Mouse (Mus musculus): ENCODE results near the gene Gm49630.
"Not testable (repeated sequence)": the region's sequence is repeated elsewhere in the genome, so short reads cannot be mapped to it uniquely, and the experiment has no call there.

Gm49630 gene

GRCm38 (mm10) chr17:7371879-7372278 is at the start of gene Gm49630:
Gene Gm49630 (minus strand): TSS chr17:7371979.
- DNase-seq (ENCODE audit: low spot score in 2 of 2) = not testable (repeated sequence)

GRCm38 (mm10) chr17:7420191-7420973 is 48.6 kb upstream of the Gm49630 start:
- DNase-seq (ENCODE audit: low spot score in 2 of 2) = not testable (repeated sequence)

- not testable (repeated sequence) for DNase-seq (ENCODE audit: low spot score in 2 of 2)
These were observed 43.0 kb upstream of the Gm49630 start for GRCm38 (mm10) chr17:7414601-7415310.

- not testable (repeated sequence) for DNase-seq (ENCODE audit: low spot score in 2 of 2)
These were observed 41.6 kb upstream of the Gm49630 start for GRCm38 (mm10) chr17:7413336-7413735.

- DNase-seq (ENCODE audit: low spot score in 2 of 2) = not testable (repeated sequence)
These were observed 28.0 kb upstream of the Gm49630 start for GRCm38 (mm10) chr17:7399770-7400169.

GRCm38 (mm10) chr17:7398198-7398847 is 26.5 kb upstream of the Gm49630 start:
- not testable (repeated sequence) for DNase-seq (ENCODE audit: low spot score in 2 of 2)

- not testable (repeated sequence) for DNase-seq (ENCODE audit: low spot score in 2 of 2)
These were observed 25.3 kb upstream of the Gm49630 start for GRCm38 (mm10) chr17:7397079-7397478.

GRCm38 (mm10) chr17:7396288-7396687 is 24.5 kb upstream of the Gm49630 start:
- DNase-seq (ENCODE audit: low spot score in 2 of 2) = not testable (repeated sequence)

GRCm38 (mm10) chr17:7395671-7396070 is 23.9 kb upstream of the Gm49630 start:
- not testable (repeated sequence) for DNase-seq (ENCODE audit: low spot score in 2 of 2)

GRCm38 (mm10) chr17:7395116-7395515 is 23.3 kb upstream of the Gm49630 start:
- DNase-seq (ENCODE audit: low spot score in 2 of 2) = not testable (repeated sequence)

- not testable (repeated sequence) for DNase-seq (ENCODE audit: low spot score in 2 of 2)
These were observed 18.1 kb upstream of the Gm49630 start for GRCm38 (mm10) chr17:7389898-7390297.

- not testable (repeated sequence) for DNase-seq (ENCODE audit: low spot score in 2 of 2)
These were observed 17.2 kb upstream of the Gm49630 start for GRCm38 (mm10) chr17:7388958-7389356.

- not testable (repeated sequence) for DNase-seq (ENCODE audit: low spot score in 2 of 2)
These were observed 16.7 kb upstream of the Gm49630 start for GRCm38 (mm10) chr17:7388341-7388957.

GRCm38 (mm10) chr17:7386016-7386415 is 14.2 kb upstream of the Gm49630 start:
- not testable (repeated sequence) for DNase-seq (ENCODE audit: low spot score in 2 of 2)

GRCm38 (mm10) chr17:7385364-7385763 is 13.6 kb upstream of the Gm49630 start, which contains the start of gene Unc93a2:
Gene Unc93a2 (minus strand): TSS chr17:7385464.
- DNase-seq (ENCODE audit: low spot score in 2 of 2) = not testable (repeated sequence)

GRCm38 (mm10) chr17:7383167-7384143 is 11.7 kb upstream of the Gm49630 start:
- DNase-seq (ENCODE audit: low spot score in 2 of 2) = not testable (repeated sequence)

- DNase-seq (ENCODE audit: low spot score in 2 of 2) = not testable (repeated sequence)
These were observed 10.9 kb upstream of the Gm49630 start for GRCm38 (mm10) chr17:7382711-7383110.

GRCm38 (mm10) chr17:7377907-7378306 is 6.1 kb upstream of the Gm49630 start:
- not testable (repeated sequence) for DNase-seq (ENCODE audit: low spot score in 2 of 2)

GRCm38 (mm10) chr17:7376951-7377700 is 5.3 kb upstream of the Gm49630 start:
- not testable (repeated sequence) for DNase-seq (ENCODE audit: low spot score in 2 of 2)

GRCm38 (mm10) chr17:7369401-7369800 is 2.4 kb downstream of the Gm49630 start:
- not testable (repeated sequence) for DNase-seq (ENCODE audit: low spot score in 2 of 2)
